Mouse (Mus musculus): ENCODE measurements around the gene Igf2r.

- TF ChIP-seq CTCF (IDR thresholded peaks at IDR 0.05; ENCODE audit: insufficient read depth, low read depth, low read length) (no peak), POLR2A (IDR thresholded peaks at IDR 0.05; ENCODE audit: insufficient read depth, low read depth, low read length) (no peak)
These were observed 14.3 kb downstream of the Igf2r start for GRCm38 (mm10) chr17:12755146-12755545.

Measured in olfactory bulb, adult 2 months (tissue).